33 mouse cellular contexts compared by ENCODE assay signal in genomic region chr5:98585915-98586314, GRCm38 (mm10). TPM values are rescaled to one million over a fixed set of nuclear protein-coding genes. Genes with fewer than 3 reads are reported as not detected.
DNase-seq lines count a peak whose midpoint lies in the region; ATAC-seq lines count a peak whose summit lies in the region.
"Had no signal": no experiment of that assay in that cellular context is flagged by ENCODE, and none has a peak within 500 bp of the region (broad histone marks: within the 10 kb centered on the region; RNA-seq: fewer than 3 reads in every experiment).

No protein-coding gene starts in this region.

- no peaks in the 10 kb centered on the region for H3K36me3 ChIP-seq in midbrain, embryonic 11.5 days (ENCODE audit: control insufficient read depth, insufficient read depth, low read length)
- no peaks in the 10 kb centered on the region for H3K36me3 ChIP-seq in midbrain, embryonic 16.5 days (ENCODE audit: control insufficient read depth, insufficient read depth, low read length)
- H3K36me3 ChIP-seq: forebrain, embryonic 10.5 days; hindbrain, embryonic 10.5 days; hindbrain, embryonic 13.5 days; intestine, embryonic 15.5 days had no signal

- no peaks in the 10 kb centered on the region for H3K27me3 ChIP-seq in midbrain, embryonic 11.5 days (ENCODE audit: control insufficient read depth, insufficient read depth, low read length)
- no peaks in the 10 kb centered on the region for H3K27me3 ChIP-seq in midbrain, embryonic 16.5 days (ENCODE audit: control insufficient read depth, insufficient read depth, low read depth, low read length)
- H3K27me3 ChIP-seq: forebrain, embryonic 13.5 days; hindbrain, embryonic 13.5 days; intestine, embryonic 15.5 days had no signal

- no peak overlapping the region for H3K4me3 ChIP-seq in midbrain, embryonic 11.5 days (ENCODE audit: low read depth, low read length)
- H3K4me3 ChIP-seq in midbrain, embryonic 16.5 days (ENCODE audit: low read depth, low read length), result no peak overlapping the region
- H3K4me3 ChIP-seq: forebrain, embryonic 10.5 days; forebrain, embryonic 13.5 days; gastrocnemius, adult 2 months; hindbrain, embryonic 10.5 days; hindbrain, embryonic 13.5 days; intestine, embryonic 15.5 days had no signal

- no peak overlapping the region for H3K4me2 ChIP-seq in midbrain, embryonic 11.5 days
- no peak overlapping the region for H3K4me2 ChIP-seq in midbrain, embryonic 16.5 days (ENCODE audit: low read length)
- H3K4me2 ChIP-seq: forebrain, embryonic 13.5 days; heart, embryonic 11.5 days; hindbrain, embryonic 13.5 days; intestine, embryonic 15.5 days had no signal

- no peak overlapping the region for H3K9ac ChIP-seq in midbrain, embryonic 11.5 days (ENCODE audit: low read length)
- no peak overlapping the region for H3K9ac ChIP-seq in midbrain, embryonic 16.5 days (ENCODE audit: low read depth, low read length)
- H3K9ac ChIP-seq: forebrain, embryonic 13.5 days; forebrain, postnatal 0 days; hindbrain, embryonic 13.5 days; intestine, embryonic 15.5 days had no signal

- no peak overlapping the region for H3K27ac ChIP-seq in midbrain, embryonic 11.5 days (ENCODE audit: low read depth, low read length)
- no peak overlapping the region for H3K27ac ChIP-seq in midbrain, embryonic 16.5 days (ENCODE audit: low read length)
- H3K27ac ChIP-seq: forebrain, embryonic 10.5 days; forebrain, embryonic 13.5 days; gastrocnemius, adult 2 months; hindbrain, embryonic 10.5 days; hindbrain, embryonic 13.5 days; intestine, embryonic 15.5 days had no signal

- no peak for ATAC-seq in midbrain, embryonic 11.5 days (ENCODE audit: low FRiP score)
- no peak for ATAC-seq in midbrain, embryonic 16.5 days
- peak; percentile 93 to 97 for ATAC-seq in hematopoietic stem cell, adult 5-6 weeks (replicated peaks in 1 of 2; ENCODE audit: insufficient read depth in 1 of 2, low FRiP score in 2 of 2, low TSS enrichment in 1 of 2, low read depth in 1 of 2, poor library complexity in 2 of 2, severe bottlenecking in 2 of 2)
- ATAC-seq in megakaryocyte progenitor cell, adult 5-6 weeks (replicated peaks; ENCODE audit: poor library complexity), result peak; percentile 74
- ATAC-seq: forebrain, embryonic 13.5 days; forebrain, postnatal 0 days; hindbrain, embryonic 16.5 days; intestine, embryonic 15.5 days had no signal

- no peaks in the 10 kb centered on the region for H3K9me3 ChIP-seq in midbrain, embryonic 11.5 days (ENCODE audit: control insufficient read depth, low read length)
- H3K9me3 ChIP-seq in midbrain, embryonic 16.5 days (replicated peaks; ENCODE audit: control insufficient read depth, low read length, poor library complexity, severe bottlenecking), result no peaks in the 10 kb centered on the region
- H3K9me3 ChIP-seq: forebrain, embryonic 10.5 days; forebrain, embryonic 13.5 days; hindbrain, embryonic 10.5 days; hindbrain, embryonic 13.5 days; intestine, embryonic 15.5 days had no signal

- DNase-seq in midbrain, embryonic 11.5 days (ENCODE audit: low spot score, missing footprints), result peak; percentile 35
- DNase-seq in kidney, postnatal 4 days, result no peak
- DNase-seq in spleen, postnatal 36 days (ENCODE audit: low spot score in 2 of 2), result no peak
- DNase-seq: adrenal gland, adult 8-10 months; adrenal gland, postnatal 25 days; B cell, adult 2 months; cerebellum, adult 11-12 months; cerebellum, adult 8-10 months; cerebellum, postnatal 10 days; cerebellum, postnatal 36 days; forebrain, postnatal 0 days; gastrocnemius, adult 2 months; gastrocnemius, postnatal 14 days; heart, adult 18-20 months had no signal

- H3K4me1 ChIP-seq in midbrain, embryonic 11.5 days (ENCODE audit: control insufficient read depth, insufficient read depth, low read length), result no peaks in the 10 kb centered on the region
- H3K4me1 ChIP-seq in midbrain, embryonic 16.5 days (ENCODE audit: control insufficient read depth, insufficient read depth, low read length), result no peaks in the 10 kb centered on the region
- H3K4me1 ChIP-seq: forebrain, embryonic 10.5 days; hindbrain, embryonic 10.5 days; hindbrain, embryonic 13.5 days; intestine, embryonic 15.5 days had no signal

RNA-seq across cellular contexts. Expression of gene Gm11111, which starts 33.4 kb away (rescaled TPM):
- not detected in 2 replicates for polyA plus RNA-seq in midbrain, embryonic 11.5 days (2014; fragmentation: Nextera tagmentation; extraction: Ambion mirVana)
- not detected in 2 replicates for polyA plus RNA-seq in midbrain, embryonic 16.5 days (2015; fragmentation: Nextera tagmentation; extraction: Ambion mirVana)
- not detected in 2 replicates for total RNA-seq in hematopoietic stem cell, adult 5-6 weeks (2017)
- not detected in 2 replicates for total RNA-seq in megakaryocyte progenitor cell, adult 5-6 weeks (2015)
- total RNA-seq in megakaryocyte progenitor cell, adult 5-6 weeks (2017), result not detected in 2 replicates
- total RNA-seq: adrenal gland, adult 8-10 months; adrenal gland, postnatal 25 days; forebrain, postnatal 0 days; gastrocnemius, adult 2 months; gastrocnemius, postnatal 14 days; gastrocnemius, postnatal 4 days; heart, adult 18-20 months; heart, postnatal 25 days; MEL had no signal
- polyA plus RNA-seq: brain, embryonic 14.5 days; embryonic facial prominence, embryonic 11.5 days; embryonic facial prominence, embryonic 14.5 days; forebrain, embryonic 10.5 days; forebrain, embryonic 13.5 days; forebrain, postnatal 0 days; frontal cortex, adult 2 months; heart, embryonic 11.5 days; heart, embryonic 14.5 days; heart, postnatal 0 days; hindbrain, embryonic 10.5 days; hindbrain, embryonic 13.5 days; hindbrain, embryonic 16.5 days; intestine, embryonic 15.5 days had no signal

Comparison
In these comparisons a context has a peak if more than half of its experiments do, and no peak if none do; other contexts are left out.
1. ATAC-seq: peak in hematopoietic stem cell, adult 5-6 weeks (2 of 2) and megakaryocyte progenitor cell, adult 5-6 weeks (single experiment); none in midbrain, embryonic 11.5 days (single experiment) and midbrain, embryonic 16.5 days (single experiment).